Mouse (Mus musculus): Measurements from ENCODE around the gene Utrn. TPM values are rescaled to one million over a fixed set of nuclear protein-coding genes. Genes with fewer than 3 reads are reported as not detected.

Gene Utrn
- total RNA-seq, 1 experiment from 2014 or later, result 61.8 TPM

DNA sequence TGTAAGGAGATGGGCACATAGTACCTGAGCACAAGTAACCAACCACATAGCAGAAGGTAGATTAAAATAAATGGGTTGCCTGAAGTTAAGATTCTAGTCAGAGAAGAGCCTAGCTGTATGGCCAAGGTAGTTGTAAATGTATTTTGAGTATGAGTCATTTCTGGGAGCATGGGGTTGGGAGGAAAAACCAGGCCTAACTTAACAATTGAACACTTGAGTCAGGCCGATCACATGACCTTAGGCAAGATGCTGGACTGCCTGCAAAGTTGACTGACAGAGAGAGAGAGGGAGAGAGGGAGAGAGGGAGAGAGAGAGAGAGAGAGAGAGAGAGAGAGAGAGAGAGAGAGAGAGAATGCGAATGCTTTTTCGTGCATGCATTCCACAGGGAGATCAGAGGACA is 7.3 kb upstream of the Utrn start:
- ATAC-seq (replicated peaks; ENCODE audit: insufficient number of reproducible peaks, low FRiP score, low TSS enrichment, poor library complexity, severe bottlenecking), result no peak

DNA sequence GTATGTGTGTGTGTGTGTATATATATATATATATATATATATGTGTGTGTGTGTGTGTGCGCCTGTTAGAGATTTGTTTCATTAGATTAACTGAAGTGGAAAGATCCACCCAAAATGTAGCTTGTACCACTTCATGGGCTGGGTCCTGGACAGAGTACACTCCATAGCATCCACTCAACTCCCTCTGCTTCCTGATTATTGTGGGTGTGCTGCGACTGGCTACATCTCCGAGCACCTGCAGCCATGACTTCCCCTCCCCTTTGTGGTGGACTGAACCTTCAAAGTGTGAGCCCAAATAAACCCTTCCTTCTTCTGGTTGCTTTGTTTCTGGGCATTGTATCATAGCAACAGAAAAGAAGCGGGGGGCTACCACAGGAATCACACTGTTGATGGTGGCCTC is 6.2 kb upstream of the Utrn start:
- ATAC-seq (replicated peaks; ENCODE audit: insufficient number of reproducible peaks, low FRiP score, low TSS enrichment, poor library complexity, severe bottlenecking), result no peak

DNA sequence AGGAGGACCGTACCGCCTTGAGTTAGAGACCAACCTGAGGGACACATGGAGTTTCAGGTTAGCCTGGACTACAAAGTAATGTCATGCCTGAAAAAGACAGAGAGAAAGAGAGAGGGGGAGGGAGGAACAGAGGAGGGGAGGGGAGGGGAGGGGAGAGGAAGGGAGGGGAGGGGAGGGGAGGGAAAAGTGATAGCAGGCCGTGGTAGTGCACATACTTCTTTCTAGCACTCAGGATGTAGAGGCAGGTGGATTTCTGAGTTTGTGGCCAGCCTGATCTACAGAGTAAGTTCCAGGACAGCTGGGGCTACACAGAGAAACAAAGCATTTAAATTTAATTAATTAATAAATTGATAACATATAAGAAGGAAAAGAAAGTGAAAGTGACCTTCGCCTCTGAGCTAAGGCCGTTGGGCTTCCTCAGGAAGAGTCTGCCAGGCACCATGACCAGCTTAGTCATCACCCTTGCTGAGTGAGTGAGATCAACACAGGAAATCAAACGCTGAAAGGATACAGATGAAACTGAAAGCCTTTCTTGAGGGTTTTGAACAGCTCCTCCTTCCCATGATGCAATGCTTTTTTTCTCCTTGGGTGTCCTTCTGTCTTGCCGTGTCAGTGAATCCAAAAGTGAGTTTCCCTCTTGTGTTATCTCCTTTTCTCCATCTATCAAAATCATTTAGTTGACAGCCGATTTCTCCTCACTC is 5.6 kb upstream of the Utrn start:
- ATAC-seq (replicated peaks; ENCODE audit: insufficient number of reproducible peaks, low FRiP score, low TSS enrichment, poor library complexity, severe bottlenecking), result peak; percentile 90

DNA sequence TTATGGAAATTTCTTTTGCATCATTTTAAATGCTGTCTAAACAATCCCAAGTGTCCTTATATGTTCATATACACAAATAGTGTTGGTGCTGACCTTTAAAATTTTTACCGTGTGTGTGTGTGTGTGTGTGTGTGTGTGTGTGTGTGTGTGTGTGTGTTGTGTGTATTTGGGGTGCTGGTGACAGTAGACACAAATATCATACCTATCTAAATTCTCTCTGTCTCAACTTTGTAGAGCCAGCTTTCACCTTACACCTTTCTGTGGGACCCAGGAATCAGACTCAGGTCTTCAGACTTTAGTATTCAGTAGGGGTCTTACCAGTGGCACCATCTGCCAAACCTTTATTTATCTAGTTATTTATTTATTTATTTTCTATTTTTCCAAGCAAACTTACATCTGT is 681 bp upstream of the Utrn start:
- no peak for ATAC-seq (replicated peaks; ENCODE audit: insufficient number of reproducible peaks, low FRiP score, low TSS enrichment, poor library complexity, severe bottlenecking)

DNA sequence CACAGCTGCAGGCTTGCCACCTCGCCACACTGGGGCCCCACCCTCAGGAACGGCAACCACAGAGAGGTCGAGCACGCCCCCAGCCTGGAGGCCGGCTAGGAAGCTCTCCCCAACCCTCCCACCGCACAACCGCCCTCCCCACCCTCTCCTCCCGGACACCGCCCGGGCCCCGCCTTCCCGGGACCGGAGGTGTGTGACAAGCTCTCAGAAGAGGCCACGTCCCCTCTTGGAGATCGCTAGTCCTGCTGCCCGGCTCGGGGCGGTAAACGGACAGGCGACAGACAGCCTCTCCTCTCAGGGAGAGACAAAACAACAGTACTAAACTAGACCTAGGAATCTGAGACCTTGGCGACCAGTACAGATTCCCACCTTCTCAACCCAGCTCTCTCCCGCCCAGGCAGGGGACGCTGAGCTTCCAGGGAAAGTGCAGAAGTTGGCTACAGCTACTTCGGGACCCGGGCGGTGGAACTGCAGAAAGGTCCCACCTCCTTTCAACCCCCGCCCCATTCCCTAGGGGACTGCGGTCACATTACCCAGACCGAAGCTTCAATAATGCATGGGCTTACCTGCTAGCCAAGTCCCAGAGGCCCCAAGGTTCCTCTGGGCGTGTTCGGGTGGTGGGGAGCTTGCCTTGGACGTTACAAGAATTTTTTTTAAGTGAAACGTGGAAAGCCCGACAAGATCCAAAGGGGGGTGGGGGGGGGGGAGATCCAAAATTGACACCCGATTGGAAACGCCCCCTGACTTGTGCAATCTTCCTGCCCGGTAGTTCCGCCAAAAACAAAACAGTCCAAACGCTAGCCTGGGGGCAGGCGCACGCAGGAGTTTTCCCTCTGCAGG is 756 bp downstream of the Utrn start:
- ATAC-seq (replicated peaks; ENCODE audit: insufficient number of reproducible peaks, low FRiP score, low TSS enrichment, poor library complexity, severe bottlenecking), result peak; percentile 41

DNA sequence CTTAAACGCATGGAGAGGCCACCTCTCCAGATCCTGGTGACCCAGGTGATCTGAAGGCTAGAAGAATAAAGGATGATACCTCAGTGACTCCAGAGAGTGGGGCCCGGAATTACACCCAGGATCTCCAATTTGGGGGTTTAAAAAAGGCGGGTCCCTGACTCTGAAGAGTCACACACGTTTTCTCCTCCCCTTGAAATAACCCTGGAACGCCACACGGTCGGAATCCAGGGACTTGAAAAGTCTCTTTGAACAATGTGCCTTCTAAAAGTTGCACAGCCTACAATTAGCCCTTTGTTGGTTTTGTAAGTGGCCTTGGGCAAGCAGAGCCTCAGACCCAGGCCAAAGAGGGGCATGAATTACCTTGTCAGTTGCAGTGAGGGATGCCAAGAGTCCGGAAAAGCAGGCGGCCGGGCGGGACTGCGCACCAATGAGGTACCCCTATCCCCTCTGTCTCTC is 1.4 kb downstream of the Utrn start:
- ATAC-seq (replicated peaks; ENCODE audit: insufficient number of reproducible peaks, low FRiP score, low TSS enrichment, poor library complexity, severe bottlenecking), result no peak

DNA sequence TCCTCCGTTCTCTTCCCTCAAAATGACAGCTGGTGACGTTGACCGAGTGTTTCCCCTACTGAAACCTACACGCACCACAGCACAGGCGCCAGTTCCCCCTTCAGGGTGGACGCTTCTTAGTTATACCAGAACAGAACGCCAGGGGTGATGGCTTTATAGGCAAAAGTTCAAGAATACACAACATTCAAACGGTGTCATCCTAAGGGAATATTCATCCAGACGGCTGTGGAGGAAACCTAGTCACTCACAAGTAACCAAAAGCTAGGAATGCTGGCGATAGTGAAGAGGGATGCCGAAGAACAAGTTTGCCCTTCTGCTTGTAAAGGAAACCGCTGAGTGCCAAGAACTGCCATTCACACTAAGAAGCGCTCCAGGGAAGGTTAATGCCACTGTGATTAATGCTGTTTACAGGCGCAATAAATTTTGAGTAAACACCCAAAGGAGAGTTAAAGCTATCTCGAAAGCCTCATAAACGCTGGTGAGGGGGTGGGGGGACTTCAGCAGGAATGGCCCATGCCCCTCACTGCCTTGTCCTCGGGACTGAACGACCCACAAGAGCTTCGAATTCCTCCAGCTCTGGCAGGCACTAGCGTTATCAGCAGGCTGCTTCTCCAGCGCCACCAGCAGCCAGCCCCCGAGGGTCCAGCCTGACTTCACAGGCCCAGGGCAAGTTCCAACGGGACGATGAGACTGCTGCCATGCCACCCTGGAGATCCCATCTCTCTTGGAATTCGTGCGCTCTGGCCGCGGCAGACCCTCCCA is 2.0 kb downstream of the Utrn start:
- ATAC-seq (replicated peaks; ENCODE audit: insufficient number of reproducible peaks, low FRiP score, low TSS enrichment, poor library complexity, severe bottlenecking), result peak; percentile 76

DNA sequence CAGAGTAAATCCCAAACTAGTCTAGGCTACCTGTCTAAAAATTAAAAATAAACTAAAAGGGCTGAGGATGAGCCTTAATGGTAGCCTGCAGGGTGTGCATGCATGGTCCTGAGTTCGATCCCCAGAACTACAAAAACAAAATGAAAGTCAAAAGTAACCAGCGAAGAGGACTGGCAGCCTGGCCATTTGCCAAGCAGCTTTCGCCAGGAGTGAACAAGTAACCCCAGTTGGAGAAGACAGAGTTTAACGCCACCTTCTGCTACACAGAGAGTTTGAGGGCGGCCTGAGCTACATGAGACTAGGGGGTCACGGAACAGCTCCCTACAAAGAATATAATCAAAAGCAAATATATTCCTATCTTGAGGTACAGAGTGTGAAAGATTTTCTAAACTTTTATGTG is 4.0 kb downstream of the Utrn start:
- ATAC-seq (replicated peaks; ENCODE audit: insufficient number of reproducible peaks, low FRiP score, low TSS enrichment, poor library complexity, severe bottlenecking), result no peak

DNA sequence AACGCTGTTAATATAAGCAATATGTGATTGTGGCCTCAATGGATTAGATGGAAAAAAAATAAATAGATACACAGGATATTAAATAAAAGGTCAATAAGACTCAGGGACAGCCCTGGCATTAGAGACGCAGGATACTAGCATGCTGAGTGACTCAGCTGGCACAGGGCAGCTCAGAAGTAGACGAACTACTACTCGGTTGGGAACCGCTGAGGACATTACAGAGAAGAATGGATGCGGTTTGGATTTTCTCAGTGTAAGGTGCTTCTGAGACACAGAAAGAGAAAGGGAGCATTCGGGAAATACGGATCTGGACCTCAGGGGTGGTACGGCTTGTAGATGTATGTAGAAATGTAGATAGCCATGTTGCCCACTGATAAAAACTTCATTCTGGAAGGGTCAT is 5.6 kb downstream of the Utrn start:
- no peak for ATAC-seq (replicated peaks; ENCODE audit: insufficient number of reproducible peaks, low FRiP score, low TSS enrichment, poor library complexity, severe bottlenecking)

DNA sequence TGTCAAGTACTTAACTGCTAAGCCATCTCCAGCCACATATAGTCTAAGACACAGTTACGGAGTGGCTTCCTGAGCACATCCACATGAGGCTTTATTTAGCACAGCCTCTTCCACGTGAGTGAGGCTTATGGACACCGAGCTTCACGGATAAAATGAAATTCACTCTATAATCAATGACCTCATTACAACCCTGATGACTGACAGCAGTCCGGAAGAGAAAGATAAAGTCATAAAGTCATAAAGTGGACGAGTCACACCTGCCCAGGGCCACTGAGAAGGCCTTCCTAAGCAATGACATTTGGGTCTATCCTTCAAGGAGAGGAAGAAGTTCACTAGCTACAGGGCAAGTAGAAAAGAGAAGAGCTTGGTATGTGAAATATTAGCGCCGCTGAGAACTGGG is 7.1 kb downstream of the Utrn start:
- no peak for ATAC-seq (replicated peaks; ENCODE audit: insufficient number of reproducible peaks, low FRiP score, low TSS enrichment, poor library complexity, severe bottlenecking)

DNA sequence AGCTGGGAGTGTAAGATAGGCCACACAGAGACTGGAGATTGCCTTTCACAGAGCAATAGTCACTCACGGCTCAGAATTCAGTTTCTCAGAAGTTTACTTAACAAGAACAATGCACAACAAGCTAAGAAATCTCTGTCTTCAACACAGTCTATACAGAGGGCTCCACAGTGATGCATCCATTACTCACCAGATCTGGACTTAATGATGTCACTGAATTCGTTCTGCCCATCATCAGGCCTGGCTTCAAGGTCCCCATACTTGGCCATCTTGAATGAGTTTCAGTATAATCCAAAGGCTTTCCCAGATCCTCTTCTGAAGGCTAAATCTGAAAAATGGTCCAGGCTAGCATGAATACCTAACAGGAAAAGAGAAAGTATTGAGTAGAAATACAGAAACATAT is 7.8 kb downstream of the Utrn start:
- no peak for ATAC-seq (replicated peaks; ENCODE audit: insufficient number of reproducible peaks, low FRiP score, low TSS enrichment, poor library complexity, severe bottlenecking)

DNA sequence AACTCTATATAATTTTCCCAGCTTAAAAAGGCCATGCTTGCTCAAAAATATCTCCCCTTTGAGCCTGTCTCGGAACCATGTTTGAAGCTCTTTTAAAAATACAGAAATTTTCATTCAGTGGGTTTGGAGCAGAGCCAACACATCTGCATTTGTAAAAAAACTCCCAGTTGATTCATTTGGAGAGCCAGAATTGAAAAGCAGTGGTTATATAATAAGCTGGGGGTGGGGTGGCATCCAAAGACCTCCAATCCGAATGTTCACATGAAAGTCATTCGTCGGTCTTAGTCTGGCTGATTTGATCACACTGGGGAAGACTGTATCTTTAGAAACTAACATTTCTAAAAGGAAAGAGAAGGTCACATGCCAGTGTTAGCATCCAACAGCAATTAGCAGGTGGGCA is 8.4 kb downstream of the Utrn start:
- no peak for ATAC-seq (replicated peaks; ENCODE audit: insufficient number of reproducible peaks, low FRiP score, low TSS enrichment, poor library complexity, severe bottlenecking)

DNA sequence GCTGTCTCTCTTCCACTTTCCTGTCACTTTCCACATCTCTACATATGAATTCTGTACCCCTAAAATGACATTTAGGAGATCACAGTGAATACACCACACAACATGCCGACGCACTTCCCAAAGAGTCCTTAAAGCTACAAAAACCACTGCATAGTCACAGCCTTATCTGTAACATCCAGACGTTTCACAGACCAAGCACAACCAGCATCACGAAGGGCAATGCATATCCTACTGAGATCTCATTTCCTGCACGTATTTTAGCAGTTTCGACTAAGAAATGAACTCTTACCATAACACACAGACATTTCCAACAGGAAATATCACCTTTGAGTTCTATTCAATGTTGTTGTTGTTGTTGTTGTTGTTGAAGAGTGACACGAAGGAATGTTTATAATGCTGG is 8.8 kb downstream of the Utrn start:
- ATAC-seq (replicated peaks; ENCODE audit: insufficient number of reproducible peaks, low FRiP score, low TSS enrichment, poor library complexity, severe bottlenecking), result no peak

DNA sequence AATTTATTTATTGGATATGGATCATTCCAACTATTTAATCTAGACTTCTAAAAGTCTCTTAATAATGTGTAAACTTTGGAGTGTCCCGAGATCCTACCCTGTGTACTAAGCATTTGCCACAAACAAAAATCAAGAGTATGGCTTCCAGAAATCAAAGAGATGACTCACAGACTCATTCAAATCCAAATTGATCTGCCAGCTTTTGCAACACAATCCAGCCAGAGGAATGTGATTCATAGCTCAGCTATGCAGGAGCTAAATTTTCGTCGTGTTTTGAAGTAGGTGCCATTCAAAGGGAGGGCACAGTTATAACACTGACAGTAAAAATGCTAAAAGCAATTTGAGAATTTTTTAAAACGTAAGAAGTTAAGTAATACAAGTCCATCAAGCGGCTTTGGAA is 11.1 kb downstream of the Utrn start:
- no peak for ATAC-seq (replicated peaks; ENCODE audit: insufficient number of reproducible peaks, low FRiP score, low TSS enrichment, poor library complexity, severe bottlenecking)

DNA sequence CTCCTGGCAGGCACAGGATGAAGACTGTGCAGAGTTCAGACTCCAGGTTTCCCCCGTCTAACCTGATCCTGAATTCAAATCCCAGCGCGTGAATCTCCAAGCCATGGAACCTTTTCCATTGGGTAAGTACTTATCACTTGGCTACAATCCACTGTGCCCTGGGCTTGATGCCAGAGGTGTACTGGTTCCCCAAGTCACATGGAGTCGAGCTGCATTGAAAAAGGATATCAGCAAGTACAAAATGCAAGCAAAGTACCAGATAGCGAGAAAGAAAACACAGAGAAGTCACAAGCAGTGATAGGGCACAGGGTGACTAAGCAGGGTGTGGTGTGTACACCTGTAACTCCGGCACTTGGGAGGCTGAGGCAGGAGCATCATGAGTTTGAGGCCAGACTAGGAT is 14.9 kb downstream of the Utrn start:
- ATAC-seq (replicated peaks; ENCODE audit: insufficient number of reproducible peaks, low FRiP score, low TSS enrichment, poor library complexity, severe bottlenecking), result no peak

DNA sequence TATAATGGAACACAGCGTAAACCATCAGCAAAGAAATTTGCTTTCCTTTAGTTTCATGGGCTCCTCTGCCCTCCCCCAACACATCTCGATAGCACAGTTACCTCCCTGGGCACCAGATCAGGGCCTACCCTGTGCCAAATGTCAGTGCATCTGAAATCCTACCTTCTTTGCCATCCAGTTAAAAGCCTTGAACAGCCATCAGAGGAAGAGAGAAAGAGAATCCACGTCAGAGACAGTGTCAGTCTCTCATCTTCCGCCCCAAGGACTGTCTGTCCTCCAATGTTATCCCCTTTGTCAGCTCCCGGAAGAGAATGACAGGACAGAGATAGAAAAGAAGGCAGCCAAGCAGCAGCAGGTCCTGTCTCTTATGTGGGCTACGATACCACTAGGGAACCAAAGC is 15.4 kb downstream of the Utrn start:
- no peak for ATAC-seq (replicated peaks; ENCODE audit: insufficient number of reproducible peaks, low FRiP score, low TSS enrichment, poor library complexity, severe bottlenecking)

DNA sequence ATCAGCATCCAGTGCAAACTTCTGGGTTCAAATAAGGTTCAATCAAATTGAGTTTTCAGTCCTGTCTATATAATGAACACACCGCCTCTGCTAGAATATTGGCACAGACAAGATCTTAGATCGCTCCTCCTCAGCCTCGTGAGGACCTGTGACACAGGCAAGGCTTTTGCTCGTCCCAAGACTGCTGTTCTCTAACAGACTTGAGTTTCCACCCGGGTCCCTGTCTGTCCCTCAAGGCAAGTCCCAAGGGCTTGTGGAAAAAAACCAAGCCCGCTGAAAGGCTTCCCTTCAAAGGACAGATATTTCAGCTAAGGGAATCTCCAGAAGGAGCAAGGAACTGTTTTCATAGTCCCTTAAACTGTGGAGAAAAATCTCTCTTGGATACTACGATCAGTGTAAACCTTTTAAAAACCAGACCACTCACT is 16.0 kb downstream of the Utrn start:
- no peak for ATAC-seq (replicated peaks; ENCODE audit: insufficient number of reproducible peaks, low FRiP score, low TSS enrichment, poor library complexity, severe bottlenecking)

DNA sequence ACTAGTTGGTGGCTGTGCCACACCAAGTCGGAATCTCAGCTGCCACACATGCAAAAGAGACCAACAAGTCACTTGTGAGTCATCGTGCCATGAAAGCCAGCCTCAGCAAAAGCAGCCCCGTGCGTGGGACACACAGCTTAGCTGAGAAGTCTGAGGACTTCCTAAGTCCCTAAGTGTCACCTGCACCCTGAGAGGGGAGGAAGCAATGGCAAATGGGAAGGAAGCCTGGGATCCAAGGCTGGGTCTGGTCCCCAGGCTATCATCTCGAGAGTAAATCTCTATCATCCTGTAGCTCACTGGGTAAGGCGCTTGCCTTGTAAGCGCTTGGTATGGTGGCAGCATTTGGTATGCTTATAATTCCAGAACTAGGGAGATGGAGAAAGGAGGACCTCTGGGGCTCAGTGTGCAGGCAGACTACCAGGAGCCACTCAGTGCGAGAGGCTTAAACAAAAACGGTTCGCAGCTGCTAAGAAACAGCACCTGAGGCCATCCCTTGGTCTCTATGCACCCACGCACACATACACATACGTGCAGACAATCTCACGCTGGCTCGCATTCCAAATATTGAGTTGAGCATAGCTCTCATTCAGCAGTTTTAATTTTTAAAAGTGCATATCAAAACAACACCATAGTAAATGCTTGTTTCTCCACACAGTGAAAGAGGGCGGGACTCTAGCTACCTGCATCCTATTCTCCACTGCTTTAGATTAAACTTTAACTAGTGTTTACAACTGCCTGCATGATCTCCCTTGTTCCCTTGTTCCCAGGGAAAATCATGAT is 16.6 kb downstream of the Utrn start:
- no peak for ATAC-seq (replicated peaks; ENCODE audit: insufficient number of reproducible peaks, low FRiP score, low TSS enrichment, poor library complexity, severe bottlenecking)
